Mouse (Mus musculus): ENCODE data around the gene Astn1.

DNA sequence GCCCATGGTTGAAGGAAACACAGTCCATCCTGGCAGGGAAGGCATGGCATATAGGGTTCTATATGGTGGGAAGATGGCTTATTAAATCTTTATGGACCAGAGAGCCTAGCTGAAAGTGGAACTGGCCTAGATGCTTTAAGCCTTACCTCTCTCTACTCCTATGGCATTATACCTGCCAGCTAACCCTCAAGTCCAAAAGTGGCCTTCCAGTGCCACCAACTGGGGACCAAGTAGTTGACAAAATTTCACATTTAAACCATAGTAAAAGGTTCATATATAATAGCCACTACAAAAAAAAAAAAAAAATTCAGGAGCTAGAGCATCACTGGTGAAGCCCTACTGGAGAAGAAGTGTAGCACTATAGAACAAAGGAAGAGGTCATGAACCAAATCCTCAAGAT is 150.0 kb downstream of the Astn1 start:
- TF ChIP-seq NELFE (IDR thresholded peaks at IDR 0.05; ENCODE audit: low read depth, low read length) (no peak), TAL1 (IDR thresholded peaks at IDR 0.05; ENCODE audit: low read length) (no peak), GATA1 (IDR thresholded peaks at IDR 0.05; ENCODE audit: low read depth, low read length) (no peak), MYC (IDR thresholded peaks at IDR 0.05; ENCODE audit: low read depth, low read length) (no peak), MXI1 (IDR thresholded peaks at IDR 0.05; ENCODE audit: low read depth, low read length) (no peak), CTCF (IDR thresholded peaks at IDR 0.05 in 2 of 3, conservative IDR thresholded peaks at IDR 0.05 in 1 of 3; ENCODE audit: control insufficient read depth in 1 of 3, insufficient read depth in 1 of 3, low read depth in 2 of 3, low read length in 3 of 3, poor library complexity in 1 of 3, severe bottlenecking in 1 of 3) (no peak), POLR2A (IDR thresholded peaks at IDR 0.05; ENCODE audit: control insufficient read depth in 1 of 2, insufficient read depth in 1 of 2, low read depth in 1 of 2, low read length in 2 of 2, poor library complexity in 1 of 2) (no peak), HCFC1 (IDR thresholded peaks at IDR 0.05; ENCODE audit: low read depth, low read length) (no peak), EP300 (IDR thresholded peaks at IDR 0.05; ENCODE audit: low read depth in 1 of 2, low read length in 2 of 2) (no peak)

Data from MEL (cell line).